Comparison of ENCODE assay signal across 17 mouse cellular contexts in genomic region chr14:67582201-67582782, GRCm38 (mm10).
A peak's percentile ranks its signal among the peaks of the same experiment; 100 is the strongest.
DNase-seq lines count a peak whose midpoint lies in the region; ATAC-seq lines count a peak whose summit lies in the region.
"Had no signal": no experiment of that assay in that cellular context is flagged by ENCODE, and none has a peak within 500 bp of the region (broad histone marks: within the 10 kb centered on the region; RNA-seq: fewer than 3 reads in every experiment).

No protein-coding gene starts in this region.

- no peak for DNase-seq in frontal cortex, postnatal 25 days (ENCODE audit: low spot score in 2 of 2)
- no peak for DNase-seq in neural tube, embryonic 10.5 days (ENCODE audit: extremely low spot score, low spot score)
- DNase-seq in kidney, postnatal 25 days = no peak
- DNase-seq in spleen, postnatal 10 days (ENCODE audit: low spot score in 2 of 2) = no peak
- no peak for DNase-seq in gastrocnemius, adult 18-20 months (ENCODE audit: low spot score)
- DNase-seq: adrenal gland, postnatal 10 days; cerebellum, adult 11 months; lung, adult 18-20 months; right cerebral cortex, postnatal 4 days had no signal

- no peaks in the 10 kb centered on the region for H3K27me3 ChIP-seq in neural tube, embryonic 13.5 days
- H3K27me3 ChIP-seq in limb, embryonic 13.5 days = no peaks in the 10 kb centered on the region
- H3K27me3 ChIP-seq: hindbrain, embryonic 15.5 days; megakaryocyte, embryonic 14.5 days had no signal

- 0 out of 2 replicates have a peak, but pooled peaks have one; percentile 44 for ATAC-seq in frontal cortex, adult (ENCODE audit: low TSS enrichment)
- no peak for ATAC-seq in neural tube, embryonic 13.5 days (ENCODE audit: low read depth)
- peak; percentile 42; the same call in 1 of the 2 replicates for ATAC-seq in limb, embryonic 13.5 days (ENCODE audit: low FRiP score, low read depth)
- ATAC-seq: CD4-positive, CD25-positive, alpha-beta regulatory T cell, adult 4 months; Patski had no signal

- H3K9me3 ChIP-seq in neural tube, embryonic 13.5 days = peaks cover 4% of the 10 kb centered on the region; the same call in 1 of the 2 replicates
- H3K9me3 ChIP-seq in limb, embryonic 13.5 days = peaks cover 6% of the 10 kb centered on the region
- H3K9me3 ChIP-seq: heart, embryonic 10.5 days; hindbrain, embryonic 15.5 days had no signal

- H3K4me1 ChIP-seq in neural tube, embryonic 13.5 days (replicated peaks) = peaks cover 14% of the 10 kb centered on the region
- peaks cover 20% of the 10 kb centered on the region for H3K4me1 ChIP-seq in limb, embryonic 13.5 days
- H3K4me1 ChIP-seq: heart, embryonic 10.5 days; megakaryocyte, embryonic 14.5 days had no signal

- H3K36me3 ChIP-seq in neural tube, embryonic 13.5 days = no peaks in the 10 kb centered on the region
- no peaks in the 10 kb centered on the region for H3K36me3 ChIP-seq in limb, embryonic 13.5 days
- H3K36me3 ChIP-seq: heart, embryonic 10.5 days; hindbrain, embryonic 15.5 days had no signal

- H3K4me3 ChIP-seq in neural tube, embryonic 13.5 days = no peak overlapping the region
- no peak overlapping the region for H3K4me3 ChIP-seq in limb, embryonic 13.5 days
- H3K4me3 ChIP-seq: heart, embryonic 10.5 days; hindbrain, embryonic 15.5 days; megakaryocyte, embryonic 14.5 days had no signal

- H3K27ac ChIP-seq in neural tube, embryonic 13.5 days (replicated peaks) = peak overlapping the region; percentile 52; the same call in 1 of the 2 replicates
- peak overlapping the region; percentile 74 for H3K27ac ChIP-seq in limb, embryonic 13.5 days
- H3K27ac ChIP-seq: heart, embryonic 10.5 days; hindbrain, embryonic 15.5 days had no signal

- 58% methylated on average over 8 of the region's 8 CpGs for WGBS in neural tube, embryonic 13.5 days
- WGBS in limb, embryonic 13.5 days = 44% methylated on average over 8 of the region's 8 CpGs

- H3K9ac ChIP-seq in neural tube, embryonic 13.5 days = no peak overlapping the region
- H3K9ac ChIP-seq in limb, embryonic 13.5 days = no peak overlapping the region
- H3K9ac ChIP-seq: hindbrain, embryonic 15.5 days had no signal

- H3K4me2 ChIP-seq in neural tube, embryonic 13.5 days = no peak overlapping the region
- H3K4me2 ChIP-seq in limb, embryonic 13.5 days (replicated peaks) = 0 out of 2 replicates have a peak overlapping the region, but pooled peaks have one; percentile 11
- H3K4me2 ChIP-seq: hindbrain, embryonic 15.5 days had no signal
